Mouse (Mus musculus) ES-E14 (cell line): ENCODE measurements around the gene Bcl11b. TPM values are rescaled to one million over a fixed set of nuclear protein-coding genes. Genes with fewer than 3 reads are reported as not detected.

Source experiments
- DNase-seq: peaks from one replicate; pipeline ENCODE4 v3.0.0-alpha.2; 2013; ENCODE audit warnings: low read depth, low spot score
- H3K27ac ChIP-seq: 2 replicates; pipeline ENCODE4 v1.5.1; 2012; ENCODE audit warnings: low read depth, mild to moderate bottlenecking, low read length, moderate library complexity, mixed read lengths; ENCODE audit not compliant: poor library complexity, insufficient read depth, severe bottlenecking
- H3K36me3 ChIP-seq: 2 replicates; pipeline ENCODE4 v1.6.1; 2012; ENCODE audit warnings: mild to moderate bottlenecking, low read length, moderate library complexity, mixed read lengths; ENCODE audit not compliant: control insufficient read depth, poor library complexity, insufficient read depth, severe bottlenecking
- H3K4me1 ChIP-seq, 2 experiments: fragments of 150-350 bp in 1 of 2; sonication (generic) in 1 of 2; 2 replicates each; pipeline ENCODE4 v1.6.1; 2012; ENCODE audit warnings: low read length in 2 of 2, mild to moderate bottlenecking in 1 of 2, mixed read lengths in 1 of 2; ENCODE audit not compliant: control insufficient read depth in 2 of 2, insufficient read depth in 2 of 2, poor library complexity in 1 of 2
- H3K4me3 ChIP-seq, 2 experiments: fragments of 150-350 bp in 1 of 2; sonication (generic) in 1 of 2; 2 replicates each; pipeline ENCODE4 v1.5.1; 2012; ENCODE audit warnings: low read length in 2 of 2, low read depth in 1 of 2, mild to moderate bottlenecking in 1 of 2, mixed read lengths in 1 of 2; ENCODE audit not compliant: insufficient read depth in 1 of 2, poor library complexity in 1 of 2, severe bottlenecking in 1 of 2
- H3K9ac ChIP-seq: 2 replicates; pipeline ENCODE4 v1.6.1; 2012; ENCODE audit warnings: low read depth, mild to moderate bottlenecking, low read length, mixed read lengths; ENCODE audit not compliant: poor library complexity, insufficient read depth, severe bottlenecking
- H3K9me3 ChIP-seq: fragments of 150-350 bp; sonication (generic); 2 replicates; pipeline ENCODE4 v1.6.1; 2012; ENCODE audit warnings: low read depth, mild to moderate bottlenecking, low read length; ENCODE audit not compliant: control insufficient read depth, insufficient read depth
- CHD2 ChIP-seq: IDR thresholded peaks from 2 replicates; pipeline ENCODE4 v1.6.1; 2014; ENCODE audit warnings: mild to moderate bottlenecking, low read depth, low read length, inconsistent platforms
- HCFC1 ChIP-seq: IDR thresholded peaks from 2 replicates; pipeline ENCODE4 v1.6.1; 2012; ENCODE audit warnings: low read length, inconsistent platforms, borderline replicate concordance; ENCODE audit not compliant: insufficient read depth
- MAFK ChIP-seq: IDR thresholded peaks from 2 replicates; pipeline ENCODE4 v1.6.1; 2014; ENCODE audit warnings: mild to moderate bottlenecking, low read depth, low read length, inconsistent platforms; ENCODE audit not compliant: insufficient read depth
- ZC3H11A ChIP-seq: IDR thresholded peaks from 2 replicates; pipeline ENCODE4 v1.6.1; 2012; ENCODE audit warnings: low read depth, mild to moderate bottlenecking, inconsistent platforms, low read length, borderline replicate concordance
- ZNF384 ChIP-seq: IDR thresholded peaks from 2 replicates; pipeline ENCODE4 v1.6.1; 2012; ENCODE audit warnings: low read depth, low read length, inconsistent platforms
- in situ Hi-C, 2 experiments: fragments of 600-800 bp; cut with MboI; formaldehyde crosslinking; loops; one replicate each; pipeline ENCODE4 v1.15.1; 2025; ENCODE audit warnings: low sequenced_read_pairs in 2 of 2, inconsistent platforms in 1 of 2; ENCODE audit not compliant: unreplicated experiment in 2 of 2
- total RNA-seq: library from RNA; depleted of rRNA; stranded (reverse); fragments of 300-350 nt; gene quantifications from 2 replicates; pipeline ENCODE4 v1.2.3, GENCODE M21; 2012

The Bcl11b gene
- total RNA-seq, 1 experiment, result 0.85 TPM

GRCm38 (mm10) chr12:107879114-107879777 is 124.2 kb downstream of the Bcl11b start:
- H3K36me3 ChIP-seq, result no peaks in the 10 kb centered on the region
- in situ Hi-C loops, result no loop called here
- H3K27ac ChIP-seq, result no peak overlapping the region
- no peak overlapping the region for H3K4me3 ChIP-seq
- H3K4me1 ChIP-seq, result peaks cover 3 to 4% of the 10 kb centered on the region in 2 experiments; a peak in 2 of 4 replicates
- H3K9ac ChIP-seq, result no peak overlapping the region
- no peak for TF ChIP-seq HCFC1
- no peak for TF ChIP-seq ZNF384
- TF ChIP-seq MAFK, result no peak
- TF ChIP-seq ZC3H11A, result no peak
- no peak for TF ChIP-seq CHD2
- H3K9me3 ChIP-seq, result no peaks in the 10 kb centered on the region
- no peak for DNase-seq

DNA sequence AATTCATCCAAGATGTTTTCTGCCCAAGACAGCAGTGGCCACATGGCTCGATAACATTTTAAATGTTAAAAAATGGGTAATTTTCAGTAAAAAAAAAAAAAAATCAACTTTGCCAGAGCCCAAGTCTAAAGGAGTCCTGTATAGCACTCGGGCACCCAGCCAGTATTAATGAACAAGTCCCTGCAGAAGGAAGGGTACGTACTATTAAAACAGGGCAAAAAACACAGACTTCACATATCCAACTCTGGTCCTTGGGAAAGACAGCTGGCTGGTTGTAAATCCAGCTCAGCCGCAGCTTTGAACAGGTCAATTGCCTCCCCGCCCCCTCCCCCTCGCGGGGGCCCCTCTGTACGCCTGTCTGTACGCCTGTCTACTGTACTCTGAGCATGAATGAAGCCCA is 127.2 kb downstream of the Bcl11b start:
- in situ Hi-C loops, result no loop called here
- TF ChIP-seq MAFK (no peak), ZNF384 (no peak), HCFC1 (no peak), CHD2 (no peak), ZC3H11A (no peak)
- Histone ChIP-seq H3K4me1 (no peaks in the 10 kb centered on the region), H3K9ac (no peak overlapping the region), H3K9me3 (no peaks in the 10 kb centered on the region), H3K4me3 (no peak overlapping the region), H3K27ac (no peak overlapping the region), H3K36me3 (no peaks in the 10 kb centered on the region)
- DNase-seq, result no peak

DNA sequence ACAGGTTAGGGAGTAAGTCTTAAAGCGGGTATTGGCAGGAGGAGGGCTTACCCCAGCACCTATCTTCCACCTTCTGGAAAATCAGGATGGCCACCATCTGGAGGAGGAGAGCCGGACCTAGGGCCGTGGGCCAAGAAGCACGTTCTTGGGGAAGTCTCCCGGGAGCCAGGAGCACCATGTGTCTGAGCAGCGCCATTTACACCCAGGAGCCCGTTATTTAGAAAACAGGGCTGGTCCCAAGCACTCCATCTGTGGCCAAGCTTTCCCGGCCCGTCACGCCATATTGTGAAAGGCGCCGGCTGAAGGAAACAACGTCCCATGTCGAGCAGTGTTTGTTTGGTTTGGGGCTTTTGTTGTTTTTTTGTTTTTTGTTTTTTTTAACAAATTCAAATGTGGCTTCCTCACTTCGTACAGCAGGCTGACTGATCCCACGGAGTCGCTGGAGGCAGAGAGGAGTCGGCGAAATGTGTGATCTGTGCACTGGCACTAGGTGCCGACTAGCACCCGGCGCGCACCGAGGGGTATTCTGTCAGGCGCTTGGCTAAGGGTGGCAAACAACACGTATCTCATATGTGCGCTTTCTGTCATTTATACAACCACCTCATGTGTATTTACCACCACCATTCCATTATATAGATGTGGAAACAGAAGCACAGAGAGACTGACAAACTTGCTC is 128.8 kb downstream of the Bcl11b start:
- DNase-seq, result no peak
- in situ Hi-C loops, result no loop called here
- Histone ChIP-seq H3K9me3 (no peaks in the 10 kb centered on the region), H3K9ac (no peak overlapping the region), H3K27ac (no peak overlapping the region), H3K36me3 (no peaks in the 10 kb centered on the region), H3K4me3 (no peak overlapping the region), H3K4me1 (no peaks in the 10 kb centered on the region)
- TF ChIP-seq ZC3H11A (no peak), ZNF384 (no peak), MAFK (no peak), CHD2 (no peak), HCFC1 (no peak)

DNA sequence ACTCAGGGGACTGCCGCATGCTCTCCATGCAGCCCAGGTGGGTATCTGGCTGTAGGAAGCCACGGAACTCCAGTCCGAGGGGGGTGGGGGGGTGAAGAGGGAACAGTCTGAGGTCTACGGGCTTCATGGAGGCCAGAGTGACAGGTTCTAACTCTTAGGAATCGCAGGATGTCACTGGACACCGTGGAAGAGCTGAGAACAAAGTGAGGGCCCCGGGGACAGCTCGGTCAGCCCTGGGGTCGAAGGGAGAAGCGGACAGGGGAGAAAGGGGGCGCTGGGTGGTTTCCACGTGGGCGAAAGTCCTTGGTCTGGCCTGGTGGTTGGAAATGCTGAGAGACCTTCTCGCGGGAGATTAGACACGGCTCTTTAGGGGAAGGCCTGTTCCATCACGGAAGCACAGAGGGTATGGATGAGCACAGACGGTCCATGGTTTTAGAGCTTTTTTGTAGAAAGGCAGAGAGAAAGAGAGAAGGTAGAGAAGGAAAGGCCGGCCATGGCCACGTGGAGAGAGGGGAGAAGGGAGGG is 133.8 kb downstream of the Bcl11b start:
- H3K36me3 ChIP-seq, result no peaks in the 10 kb centered on the region
- DNase-seq, result no peak
- no peak overlapping the region for H3K9ac ChIP-seq
- H3K9me3 ChIP-seq, result no peaks in the 10 kb centered on the region
- no peak for TF ChIP-seq MAFK
- TF ChIP-seq ZNF384, result no peak
- no peak for TF ChIP-seq HCFC1
- TF ChIP-seq ZC3H11A, result no peak
- no peak for TF ChIP-seq CHD2
- in situ Hi-C loops, result no loop called here
- H3K4me1 ChIP-seq, result no peaks in the 10 kb centered on the region
- no peak overlapping the region for H3K27ac ChIP-seq
- no peak overlapping the region for H3K4me3 ChIP-seq
